19 mouse cellular contexts compared by ENCODE assay signal in genomic region chr2:165533789-165534188, GRCm38 (mm10). TPM values are rescaled to one million over a fixed set of nuclear protein-coding genes. Genes with fewer than 3 reads are reported as not detected.
DNase-seq lines count a peak whose midpoint lies in the region; ATAC-seq and TF ChIP-seq lines count a peak whose summit lies in the region.
"Had no signal": no experiment of that assay in that cellular context is flagged by ENCODE, and none has a peak within 500 bp of the region (broad histone marks: within the 10 kb centered on the region; RNA-seq: fewer than 3 reads in every experiment).

No protein-coding gene starts in this region.

- H3K36me3 ChIP-seq in hindbrain, embryonic 10.5 days, result no peaks in the 10 kb centered on the region
- H3K36me3 ChIP-seq in hindbrain, embryonic 16.5 days (ENCODE audit: control insufficient read depth, insufficient read depth, low read length), result no peaks in the 10 kb centered on the region
- no peaks in the 10 kb centered on the region for H3K36me3 ChIP-seq in neural tube, embryonic 11.5 days (ENCODE audit: control insufficient read depth, insufficient read depth, low read length)
- no peaks in the 10 kb centered on the region for H3K36me3 ChIP-seq in neural tube, embryonic 15.5 days
- H3K36me3 ChIP-seq in hindbrain, embryonic 13.5 days, result no peaks in the 10 kb centered on the region
- H3K36me3 ChIP-seq: G1E; heart, embryonic 12.5 days; hindbrain, embryonic 15.5 days had no signal

- 0 out of 2 replicates have a peak, but pooled peaks cover 5% of the 10 kb centered on the region for H3K27me3 ChIP-seq in hindbrain, embryonic 10.5 days (ENCODE audit: insufficient read depth, poor library complexity, severe bottlenecking)
- H3K27me3 ChIP-seq in hindbrain, embryonic 16.5 days (replicated peaks; ENCODE audit: control insufficient read depth, insufficient read depth, low read length), result no peaks in the 10 kb centered on the region
- no peaks in the 10 kb centered on the region for H3K27me3 ChIP-seq in neural tube, embryonic 11.5 days (ENCODE audit: control insufficient read depth, insufficient read depth, low read length)
- no peaks in the 10 kb centered on the region for H3K27me3 ChIP-seq in neural tube, embryonic 15.5 days (replicated peaks)
- no peaks in the 10 kb centered on the region for H3K27me3 ChIP-seq in hindbrain, embryonic 13.5 days
- H3K27me3 ChIP-seq in cerebellum, adult 2 months (ENCODE audit: control insufficient read depth, insufficient read depth, low read length), result no peaks in the 10 kb centered on the region
- H3K27me3 ChIP-seq: forebrain, embryonic 13.5 days; hindbrain, embryonic 15.5 days had no signal

- no peak for ATAC-seq in hindbrain, embryonic 16.5 days
- ATAC-seq in neural tube, embryonic 11.5 days (ENCODE audit: insufficient read depth, low FRiP score, low TSS enrichment), result no peak
- no peak for ATAC-seq in neural tube, embryonic 15.5 days (ENCODE audit: low FRiP score)
- no peak for ATAC-seq in hindbrain, embryonic 13.5 days (ENCODE audit: low FRiP score)
- ATAC-seq: CD4-positive, CD25-positive, alpha-beta regulatory T cell, adult 4 months; forebrain, embryonic 13.5 days; forebrain, postnatal 0 days had no signal

- no peak for TF ChIP-seq CTCF in cerebellum, adult 2 months (IDR thresholded peaks at IDR 0.05; ENCODE audit: borderline replicate concordance, insufficient read depth, low read depth, low read length)

- no peak for TF ChIP-seq POLR2A in cerebellum, adult 2 months (IDR thresholded peaks at IDR 0.05; ENCODE audit: borderline replicate concordance, insufficient read depth, low read length)

- H3K4me3 ChIP-seq in hindbrain, embryonic 10.5 days, result no peak overlapping the region
- no peak overlapping the region for H3K4me3 ChIP-seq in hindbrain, embryonic 16.5 days (ENCODE audit: low read length)
- H3K4me3 ChIP-seq in neural tube, embryonic 11.5 days (ENCODE audit: low read depth, low read length), result no peak overlapping the region
- H3K4me3 ChIP-seq in neural tube, embryonic 15.5 days (replicated peaks), result no peak overlapping the region
- no peak overlapping the region for H3K4me3 ChIP-seq in hindbrain, embryonic 13.5 days
- no peak overlapping the region for H3K4me3 ChIP-seq in cerebellum, adult 2 months (replicated peaks; ENCODE audit: insufficient read depth, low read depth, low read length)
- H3K4me3 ChIP-seq: forebrain, embryonic 13.5 days; gastrocnemius, adult 2 months; heart, embryonic 12.5 days; hindbrain, embryonic 15.5 days had no signal

- peaks cover 17% of the 10 kb centered on the region for H3K4me1 ChIP-seq in hindbrain, embryonic 10.5 days (replicated peaks)
- no peaks in the 10 kb centered on the region for H3K4me1 ChIP-seq in hindbrain, embryonic 16.5 days (ENCODE audit: control insufficient read depth, insufficient read depth, low read depth, low read length)
- H3K4me1 ChIP-seq in neural tube, embryonic 11.5 days (ENCODE audit: control insufficient read depth, insufficient read depth, low read length), result peaks cover 4% of the 10 kb centered on the region; the same call in 1 of the 2 replicates
- peaks cover 7% of the 10 kb centered on the region; the same call in 1 of the 2 replicates for H3K4me1 ChIP-seq in neural tube, embryonic 15.5 days
- H3K4me1 ChIP-seq in hindbrain, embryonic 13.5 days (replicated peaks), result peaks cover 11% of the 10 kb centered on the region
- H3K4me1 ChIP-seq in cerebellum, adult 2 months (ENCODE audit: control insufficient read depth, insufficient read depth, low read length), result no peaks in the 10 kb centered on the region
- H3K4me1 ChIP-seq: heart, embryonic 12.5 days had no signal

- 49% methylated on average over 6 of the region's 6 CpGs for WGBS in hindbrain, embryonic 10.5 days
- 35% methylated on average over 6 of the region's 6 CpGs for WGBS in hindbrain, embryonic 16.5 days
- WGBS in neural tube, embryonic 11.5 days, result 53% methylated on average over 6 of the region's 6 CpGs
- 33% methylated on average over 6 of the region's 6 CpGs for WGBS in neural tube, embryonic 15.5 days
- 30% methylated on average over 6 of the region's 6 CpGs for WGBS in hindbrain, embryonic 13.5 days
- WGBS in cerebellum, adult 2 months, result 30% methylated on average over 6 of the region's 6 CpGs

- no peak for DNase-seq in hindbrain, embryonic 10.5 days (ENCODE audit: low spot score)
- peak; percentile 33 for DNase-seq in neural tube, embryonic 11.5 days (ENCODE audit: low spot score)
- no peak for DNase-seq in cerebellum, adult 2 months
- DNase-seq: adrenal gland, adult 8-10 months; adrenal gland, postnatal 36 days; cerebellum, adult 8-10 months; cerebellum, postnatal 14 days; forebrain, postnatal 0 days; gastrocnemius, adult 2 months; gastrocnemius, postnatal 25 days; kidney, adult 11 months had no signal

- no peak overlapping the region for H3K9ac ChIP-seq in hindbrain, embryonic 16.5 days (ENCODE audit: low read depth, low read length)
- H3K9ac ChIP-seq in neural tube, embryonic 11.5 days (ENCODE audit: low read length), result no peak overlapping the region
- no peak overlapping the region for H3K9ac ChIP-seq in neural tube, embryonic 15.5 days (replicated peaks)
- no peak overlapping the region for H3K9ac ChIP-seq in hindbrain, embryonic 13.5 days
- H3K9ac ChIP-seq: forebrain, embryonic 13.5 days; forebrain, postnatal 0 days; heart, embryonic 12.5 days; hindbrain, embryonic 15.5 days had no signal

- H3K9me3 ChIP-seq in hindbrain, embryonic 10.5 days, result no peaks in the 10 kb centered on the region
- H3K9me3 ChIP-seq in hindbrain, embryonic 16.5 days (ENCODE audit: control insufficient read depth, low read length), result no peaks in the 10 kb centered on the region
- no peaks in the 10 kb centered on the region for H3K9me3 ChIP-seq in neural tube, embryonic 11.5 days (ENCODE audit: control insufficient read depth, low read length)
- no peaks in the 10 kb centered on the region for H3K9me3 ChIP-seq in neural tube, embryonic 15.5 days (replicated peaks)
- no peaks in the 10 kb centered on the region for H3K9me3 ChIP-seq in hindbrain, embryonic 13.5 days
- H3K9me3 ChIP-seq: forebrain, embryonic 13.5 days; G1E; heart, embryonic 12.5 days; hindbrain, embryonic 15.5 days had no signal

- H3K4me2 ChIP-seq in hindbrain, embryonic 16.5 days (ENCODE audit: low read length), result no peak overlapping the region
- no peak overlapping the region for H3K4me2 ChIP-seq in neural tube, embryonic 11.5 days (ENCODE audit: low read depth)
- H3K4me2 ChIP-seq in neural tube, embryonic 15.5 days, result no peak overlapping the region
- no peak overlapping the region for H3K4me2 ChIP-seq in hindbrain, embryonic 13.5 days
- H3K4me2 ChIP-seq: forebrain, embryonic 13.5 days; heart, embryonic 12.5 days; hindbrain, embryonic 15.5 days had no signal

- H3K27ac ChIP-seq in hindbrain, embryonic 10.5 days, result peak overlapping the region; percentile 64
- H3K27ac ChIP-seq in hindbrain, embryonic 16.5 days (ENCODE audit: low read depth, low read length), result no peak overlapping the region
- H3K27ac ChIP-seq in neural tube, embryonic 11.5 days (ENCODE audit: low read depth, low read length), result no peak overlapping the region
- no peak overlapping the region for H3K27ac ChIP-seq in neural tube, embryonic 15.5 days (replicated peaks)
- H3K27ac ChIP-seq in hindbrain, embryonic 13.5 days, result peak overlapping the region; percentile 37; the same call in 1 of the 2 replicates
- no peak overlapping the region for H3K27ac ChIP-seq in cerebellum, adult 2 months (ENCODE audit: insufficient read depth, low read length)
- H3K27ac ChIP-seq: forebrain, embryonic 13.5 days; gastrocnemius, adult 2 months; hindbrain, embryonic 15.5 days had no signal

RNA-seq across cellular contexts. Expression of gene Slc2a10, which starts 30.2 kb away (rescaled TPM):
- 4.2 and 5.0 TPM in 2 replicates for polyA plus RNA-seq in hindbrain, embryonic 10.5 days (2016; fragmentation: Nextera tagmentation; extraction: Ambion mirVana)
- polyA plus RNA-seq in hindbrain, embryonic 16.5 days (2015; fragmentation: Nextera tagmentation; extraction: Ambion mirVana), result 3.0 and 3.3 TPM in 2 replicates
- 3.0 and 3.6 TPM in 2 replicates for polyA plus RNA-seq in neural tube, embryonic 11.5 days (2014; fragmentation: Nextera tagmentation; extraction: Ambion mirVana)
- 2.3 and 2.6 TPM in 2 replicates for polyA plus RNA-seq in neural tube, embryonic 15.5 days (2015; fragmentation: Nextera tagmentation; extraction: Ambion mirVana)
- polyA plus RNA-seq in hindbrain, embryonic 13.5 days (2015; fragmentation: Nextera tagmentation; extraction: Ambion mirVana), result 2.8 and 3.1 TPM in 2 replicates
- 2.3 TPM in 2 replicates for polyA plus RNA-seq in cerebellum, adult 2 months (2012; rRNA removed)
- polyA plus RNA-seq: CD4-positive, CD25-positive, alpha-beta regulatory T cell, adult 4 months; G1E had no signal

RNA-seq across cellular contexts. Expression of gene Trp53rka, which starts 40.7 kb away (rescaled TPM):
- polyA plus RNA-seq in hindbrain, embryonic 10.5 days (2016; fragmentation: Nextera tagmentation; extraction: Ambion mirVana), result 56.9 and 59.5 TPM in 2 replicates
- 40.6 and 42.6 TPM in 2 replicates for polyA plus RNA-seq in hindbrain, embryonic 16.5 days (2015; fragmentation: Nextera tagmentation; extraction: Ambion mirVana)
- polyA plus RNA-seq in neural tube, embryonic 11.5 days (2014; fragmentation: Nextera tagmentation; extraction: Ambion mirVana), result 48.4 and 52.9 TPM in 2 replicates
- 34.0 and 35.5 TPM in 2 replicates for polyA plus RNA-seq in neural tube, embryonic 15.5 days (2015; fragmentation: Nextera tagmentation; extraction: Ambion mirVana)
- 43.0 and 45.4 TPM in 2 replicates for polyA plus RNA-seq in hindbrain, embryonic 13.5 days (2015; fragmentation: Nextera tagmentation; extraction: Ambion mirVana)
- 27.5 and 27.7 TPM in 2 replicates for polyA plus RNA-seq in cerebellum, adult 2 months (2012; rRNA removed)

Comparison
In these comparisons a context has a peak if more than half of its experiments do, and no peak if none do; other contexts are left out.
1. H3K27ac ChIP-seq: peak in hindbrain, embryonic 10.5 days (single experiment) and hindbrain, embryonic 13.5 days (single experiment); none in hindbrain, embryonic 16.5 days (single experiment), neural tube, embryonic 11.5 days (single experiment), neural tube, embryonic 15.5 days (single experiment) and cerebellum, adult 2 months (single experiment).